Mouse (Mus musculus) testis, adult 2 months (tissue): ENCODE data around the gene Camta1. TPM values are rescaled to one million over a fixed set of nuclear protein-coding genes. Genes with fewer than 3 reads are reported as not detected.

Source experiments
- H3K27ac ChIP-seq: fragments of 200-500 bp; 2 replicates; pipeline ENCODE4 v1.5.1; 2012; ENCODE audit warnings: low read depth, low read length; ENCODE audit not compliant: control insufficient read depth, insufficient read depth
- H3K27me3 ChIP-seq: fragments of 200-500 bp; 2 replicates; pipeline ENCODE4 v1.6.1; 2012; ENCODE audit warnings: mild to moderate bottlenecking, low read length, moderate library complexity; ENCODE audit not compliant: control insufficient read depth, insufficient read depth
- H3K36me3 ChIP-seq: fragments of 200-500 bp; 2 replicates; pipeline ENCODE4 v1.6.1; 2012; ENCODE audit warnings: mild to moderate bottlenecking, low read length; ENCODE audit not compliant: control insufficient read depth, insufficient read depth
- H3K4me1 ChIP-seq: fragments of 200-500 bp; 2 replicates; pipeline ENCODE4 v1.6.1; 2012; ENCODE audit warnings: low read length; ENCODE audit not compliant: control insufficient read depth, insufficient read depth
- H3K4me3 ChIP-seq: fragments of 200-500 bp; 2 replicates; pipeline ENCODE4 v1.5.1; 2012; ENCODE audit warnings: low read depth, mild to moderate bottlenecking, low read length, moderate library complexity, mixed read lengths; ENCODE audit not compliant: control insufficient read depth
- CTCF ChIP-seq: fragments of 200-500 bp; IDR thresholded peaks from 2 replicates; pipeline ENCODE4 v1.5.1; 2012; ENCODE audit warnings: low read depth, mild to moderate bottlenecking, inconsistent platforms, low read length, moderate library complexity; ENCODE audit not compliant: control insufficient read depth, insufficient read depth, insufficient replicate concordance
- POLR2A ChIP-seq: fragments of 200-500 bp; IDR thresholded peaks from 2 replicates; pipeline ENCODE4 v1.6.1; 2012; ENCODE audit warnings: low read depth, mild to moderate bottlenecking, inconsistent platforms, low read length, moderate library complexity; ENCODE audit not compliant: control insufficient read depth
- polyA plus RNA-seq: library from polyadenylated mRNA; depleted of rRNA; stranded (reverse); fragments of >200 nt; gene quantifications from 2 replicates; pipeline ENCODE4 v1.2.3, GENCODE M21; 2012

Gene Camta1
- polyA plus RNA-seq, 1 experiment, result 15.4 TPM

DNA sequence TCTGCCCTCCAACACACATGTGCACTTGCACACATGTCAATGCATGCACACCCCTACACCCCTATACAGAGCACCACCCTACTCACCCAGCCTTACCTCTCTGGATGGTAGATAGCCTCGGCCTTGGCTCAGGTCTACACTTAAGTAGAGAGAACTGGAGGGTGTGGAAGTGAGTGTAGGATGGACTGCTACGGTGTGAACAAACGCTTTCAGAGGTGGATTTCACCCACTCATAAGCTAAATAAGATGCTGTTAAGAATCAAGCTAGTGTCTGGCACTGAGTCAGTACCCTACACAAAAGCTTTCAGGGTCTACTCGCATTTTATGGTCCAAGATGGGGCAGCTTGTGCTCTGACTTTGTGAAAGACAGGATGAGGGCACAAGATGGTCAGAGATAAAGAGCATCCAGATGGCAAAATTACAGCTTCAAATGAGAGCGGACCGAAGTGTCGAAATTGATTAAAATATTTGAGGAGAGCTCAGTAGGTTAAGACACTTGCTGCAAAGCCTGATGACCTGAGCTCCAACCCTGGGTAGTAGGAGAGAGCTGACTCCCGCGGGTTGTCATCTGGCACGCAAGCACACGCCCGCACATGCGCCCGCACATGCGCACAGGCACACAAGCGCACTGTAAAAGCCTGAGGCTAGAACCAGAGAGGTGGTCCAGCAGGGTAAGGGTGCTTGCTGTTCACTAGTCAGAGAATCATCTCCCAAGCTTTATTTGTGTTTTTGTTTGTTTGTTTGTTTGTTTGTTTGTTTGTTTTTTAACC lies 924.2 kb downstream of the Camta1 start:
- Histone ChIP-seq H3K4me3 (no peak overlapping the region), H3K4me1 (peaks cover 5% of the 10 kb centered on the region), H3K27me3 (no peaks in the 10 kb centered on the region), H3K36me3 (no peaks in the 10 kb centered on the region), H3K27ac (no peak overlapping the region)
- TF ChIP-seq CTCF (no peak), POLR2A (no peak)

DNA sequence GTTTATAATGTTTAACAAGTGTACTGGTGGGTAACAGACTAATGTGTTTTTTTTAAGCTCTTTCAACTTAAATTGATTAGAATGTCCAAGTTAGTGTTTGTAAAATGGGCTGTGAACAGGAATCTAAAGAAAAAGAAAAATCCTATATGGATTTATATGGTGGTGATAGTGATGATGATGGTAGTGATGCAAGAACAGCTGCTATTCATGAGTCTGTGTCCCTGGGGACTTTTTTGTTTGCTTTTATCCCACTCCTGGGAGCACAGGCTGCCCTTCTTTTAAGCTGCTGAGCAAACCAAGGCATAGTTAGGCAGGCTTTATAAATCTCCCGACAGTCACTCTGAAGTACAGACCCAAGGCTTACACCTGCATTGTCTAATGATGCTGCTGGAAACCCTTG lies 928.2 kb downstream of the Camta1 start:
- TF ChIP-seq POLR2A (no peak), CTCF (no peak)

DNA sequence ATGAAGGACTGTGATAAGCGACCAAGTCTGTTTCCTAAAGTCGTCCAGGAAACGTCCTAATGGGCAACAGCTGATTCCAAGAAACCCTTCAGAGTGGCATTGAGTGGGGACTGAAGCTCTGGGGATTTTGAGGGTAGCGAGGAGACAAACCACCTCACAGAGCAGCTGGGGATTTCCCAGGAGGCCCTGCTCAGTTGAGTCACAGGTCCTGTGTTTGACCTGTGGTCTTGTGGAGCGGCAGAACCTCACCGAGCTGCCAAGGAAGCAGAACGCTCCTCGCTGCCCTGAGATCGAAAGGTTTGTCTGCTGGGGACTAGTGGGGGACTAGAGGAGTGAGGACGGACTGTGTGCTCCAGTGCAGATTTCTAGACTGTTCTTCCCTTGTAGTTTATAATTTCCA lies 933.9 kb downstream of the Camta1 start:
- no peak overlapping the region for H3K4me3 ChIP-seq
- no peak for TF ChIP-seq POLR2A
- no peak for TF ChIP-seq CTCF
- H3K4me1 ChIP-seq, result peaks cover 3% of the 10 kb centered on the region
- H3K36me3 ChIP-seq, result no peaks in the 10 kb centered on the region
- H3K27ac ChIP-seq, result no peak overlapping the region
- H3K27me3 ChIP-seq, result no peaks in the 10 kb centered on the region

More for the DNA sequence above, 928.2 kb downstream of the Camta1 start:
- peaks cover 4% of the 10 kb centered on the region for H3K4me1 ChIP-seq
- no peak overlapping the region for H3K27ac ChIP-seq
- no peak overlapping the region for H3K4me3 ChIP-seq
- no peaks in the 10 kb centered on the region for H3K36me3 ChIP-seq
- no peaks in the 10 kb centered on the region for H3K27me3 ChIP-seq

DNA sequence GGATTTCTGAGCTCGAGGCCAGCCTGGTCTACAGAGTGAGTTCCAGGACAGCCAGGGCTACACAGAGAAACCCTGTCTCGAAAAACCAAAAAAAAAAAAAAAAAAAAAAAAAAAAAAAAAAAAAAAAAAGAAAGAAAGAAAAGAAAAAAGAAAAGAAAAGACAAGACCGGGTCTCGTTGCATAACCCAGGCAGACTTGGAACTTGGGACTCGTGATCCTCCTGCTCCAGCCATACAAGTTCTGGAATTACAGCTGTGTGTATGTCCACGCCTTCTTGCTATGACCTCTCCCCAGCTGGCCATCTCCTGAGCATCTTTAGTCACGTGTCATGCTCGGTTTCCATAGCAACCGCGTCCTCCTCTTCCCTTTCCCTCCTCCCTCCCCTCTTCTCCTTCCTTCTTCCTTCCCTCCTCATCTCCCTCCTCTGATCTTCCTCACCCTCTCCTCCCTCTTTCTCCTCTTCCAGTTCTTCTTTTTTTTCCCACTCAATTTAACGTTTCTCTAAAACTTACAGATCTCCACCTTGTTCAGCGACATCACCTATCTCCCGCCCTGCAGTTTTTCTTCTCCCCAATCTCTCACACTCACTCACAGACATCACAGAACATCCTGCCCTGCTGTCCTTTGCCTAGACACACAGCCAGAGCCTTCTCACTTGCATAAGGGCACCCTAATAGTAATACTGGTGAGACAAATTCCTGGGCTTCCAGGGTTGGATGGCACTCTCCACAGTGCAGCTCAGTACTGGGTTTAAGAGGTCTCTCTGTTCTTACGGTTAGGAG lies 934.6 kb downstream of the Camta1 start:
- no peak overlapping the region for H3K4me3 ChIP-seq
- H3K36me3 ChIP-seq, result no peaks in the 10 kb centered on the region
- peaks cover 3% of the 10 kb centered on the region for H3K4me1 ChIP-seq
- TF ChIP-seq CTCF (no peak), POLR2A (no peak)
- H3K27me3 ChIP-seq, result no peaks in the 10 kb centered on the region
- H3K27ac ChIP-seq, result no peak overlapping the region

DNA sequence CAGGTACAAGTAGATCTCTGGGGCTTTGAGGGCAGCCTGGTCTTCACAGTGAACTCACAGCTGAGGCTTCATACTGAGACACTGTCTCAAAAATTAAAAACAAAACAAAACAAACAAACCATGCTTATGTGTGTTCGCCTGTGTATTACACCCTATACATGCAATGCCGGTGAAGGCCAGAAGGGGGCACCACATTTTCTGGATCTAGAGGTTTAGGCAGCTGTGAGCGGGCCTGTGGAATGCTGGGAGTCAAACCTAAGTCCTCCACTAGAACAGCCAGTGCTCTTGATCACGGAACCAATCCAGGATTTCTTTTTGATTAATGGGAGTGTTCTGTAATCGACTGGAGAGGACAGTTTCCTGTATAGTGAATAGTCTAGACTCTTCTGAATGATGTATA lies 935.8 kb downstream of the Camta1 start:
- Histone ChIP-seq H3K27ac (no peak overlapping the region), H3K27me3 (no peaks in the 10 kb centered on the region), H3K4me3 (no peak overlapping the region), H3K4me1 (peaks cover 6% of the 10 kb centered on the region), H3K36me3 (no peaks in the 10 kb centered on the region)
- TF ChIP-seq CTCF (peak; percentile 53), POLR2A (no peak)

DNA sequence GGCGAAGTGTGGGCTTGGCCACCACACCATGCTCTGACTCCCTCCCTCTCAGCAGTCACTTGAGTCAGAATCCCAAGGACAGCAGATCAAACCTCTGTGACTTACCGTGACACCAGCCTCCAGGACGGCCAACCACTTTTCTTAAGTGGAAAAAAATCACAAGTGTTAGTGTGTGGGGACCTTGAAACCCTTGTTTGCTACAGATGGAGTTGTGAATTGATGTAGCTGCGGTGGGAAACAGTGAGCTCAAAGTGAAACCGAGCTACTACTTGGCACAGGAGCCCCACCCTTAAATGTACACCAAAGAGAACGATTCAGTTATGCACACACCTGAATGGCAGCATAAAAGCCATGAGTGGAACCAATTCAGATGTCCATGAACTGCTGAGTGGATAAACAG lies 936.7 kb downstream of the Camta1 start:
- Histone ChIP-seq H3K36me3 (no peaks in the 10 kb centered on the region), H3K4me1 (peaks cover 6% of the 10 kb centered on the region), H3K27me3 (no peaks in the 10 kb centered on the region), H3K27ac (no peak overlapping the region), H3K4me3 (no peak overlapping the region)
- TF ChIP-seq POLR2A (no peak), CTCF (no peak)

DNA sequence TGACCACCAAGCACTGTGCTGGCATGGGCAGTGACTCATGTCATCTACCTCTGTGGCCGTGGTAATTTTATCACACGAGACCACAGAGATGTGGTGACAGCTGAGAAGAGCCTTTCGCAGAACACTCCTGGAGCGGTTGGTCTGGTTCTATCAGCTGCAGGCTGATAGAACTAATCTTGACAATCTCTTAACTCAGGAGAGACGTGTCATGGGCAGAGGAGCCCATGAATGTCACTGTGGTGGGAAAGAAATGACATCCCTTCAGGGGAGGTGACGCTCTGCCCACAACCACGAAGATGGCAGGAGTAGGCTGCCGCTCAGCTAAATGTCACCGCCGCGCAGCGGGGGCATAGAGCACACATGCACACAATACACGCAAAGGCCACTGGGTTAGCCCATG lies 937.4 kb downstream of the Camta1 start:
- H3K4me3 ChIP-seq, result no peak overlapping the region
- H3K27ac ChIP-seq, result no peak overlapping the region
- no peaks in the 10 kb centered on the region for H3K36me3 ChIP-seq
- peaks cover 6% of the 10 kb centered on the region for H3K4me1 ChIP-seq
- H3K27me3 ChIP-seq, result no peaks in the 10 kb centered on the region
- TF ChIP-seq POLR2A (no peak), CTCF (no peak)
